Mouse (Mus musculus): ENCODE results near the gene Ap2a1. TPM values are rescaled to one million over a fixed set of nuclear protein-coding genes. Genes with fewer than 3 reads are reported as not detected.

The Ap2a1 gene
- total RNA-seq, 1 experiment from 2014 or later, result 115 TPM

Other genes with a start within 250 kb of the Ap2a1 start
- gene Izumo2, start 220.8 kb downstream of the Ap2a1 start, total RNA-seq (2021), result not detected in 2 replicates
- gene Vrk3, start 181.1 kb downstream of the Ap2a1 start, total RNA-seq (2021), result 58.7 and 59.3 TPM in 2 replicates
- 0.71 and 0.88 TPM in 2 replicates for gene Zfp473, start 178.4 kb downstream of the Ap2a1 start, total RNA-seq (2021)
- gene Nup62, start 113.4 kb downstream of the Ap2a1 start, total RNA-seq (2021), result 40.5 and 44.4 TPM in 2 replicates
- 2.8 and 3.4 TPM in 2 replicates for gene Il4i1, start 113.1 kb downstream of the Ap2a1 start, total RNA-seq (2021)
- gene Atf5, start 112.8 kb downstream of the Ap2a1 start, total RNA-seq (2021), result 108 and 165 TPM in 2 replicates
- gene Akt1s1, start 80.5 kb downstream of the Ap2a1 start, total RNA-seq (2021), result 116 and 138 TPM in 2 replicates
- gene Tbc1d17, start 80.4 kb downstream of the Ap2a1 start, total RNA-seq (2021), result 62.1 and 88.5 TPM in 2 replicates
- gene Pnkp, start 72.4 kb downstream of the Ap2a1 start, total RNA-seq (2021), result 53.2 and 55.8 TPM in 2 replicates
- gene Ptov1, start 59.7 kb downstream of the Ap2a1 start, total RNA-seq (2021), result 309 and 326 TPM in 2 replicates
- gene Med25, start 36.8 kb downstream of the Ap2a1 start, total RNA-seq (2021), result 93.7 and 103 TPM in 2 replicates
- 37.4 and 37.8 TPM in 2 replicates for gene Fuz, start 33.4 kb downstream of the Ap2a1 start, total RNA-seq (2021)
- gene Tsks, start 13.7 kb upstream of the Ap2a1 start, total RNA-seq (2021), result not detected in 2 replicates
- gene Cpt1c, start 45.4 kb upstream of the Ap2a1 start, total RNA-seq (2021), result 13.3 and 16.5 TPM in 2 replicates
- 177 and 221 TPM in 2 replicates for gene Prmt1, start 57.1 kb upstream of the Ap2a1 start, total RNA-seq (2021)
- gene Irf3, start 68.2 kb upstream of the Ap2a1 start, total RNA-seq (2021), result 138 and 151 TPM in 2 replicates
- 18.7 and 24.4 TPM in 2 replicates for gene Bcl2l12, start 69.2 kb upstream of the Ap2a1 start, total RNA-seq (2021)
- 86.4 and 99.4 TPM in 2 replicates for gene Scaf1, start 86.9 kb upstream of the Ap2a1 start, total RNA-seq (2021)
- 94.0 and 102 TPM in 2 replicates for gene Rras, start 88.5 kb upstream of the Ap2a1 start, total RNA-seq (2021)
- gene Prr12, start 123.4 kb upstream of the Ap2a1 start, total RNA-seq (2021), result 71.1 and 78.5 TPM in 2 replicates
- gene Nosip, start 132.9 kb upstream of the Ap2a1 start, total RNA-seq (2021), result 46.5 and 67.2 TPM in 2 replicates
- gene Prrg2, start 133.2 kb upstream of the Ap2a1 start, total RNA-seq (2021), result 19.2 and 21.4 TPM in 2 replicates
- 27.7 and 33.5 TPM in 2 replicates for gene Rcn3, start 162.7 kb upstream of the Ap2a1 start, total RNA-seq (2021)
- 88.4 and 96.1 TPM in 2 replicates for gene Fcgrt, start 174.4 kb upstream of the Ap2a1 start, total RNA-seq (2021)
- gene Rps11, start 194.9 kb upstream of the Ap2a1 start, total RNA-seq (2021), result 1,211 and 1,259 TPM in 2 replicates
- gene Rpl13a, start 199.3 kb upstream of the Ap2a1 start, total RNA-seq (2021), result 1,469 and 1,540 TPM in 2 replicates
- not detected in 2 replicates for gene Gm45713, start 206.7 kb upstream of the Ap2a1 start, total RNA-seq (2021)
- gene Flt3l, start 206.9 kb upstream of the Ap2a1 start, total RNA-seq (2021), result 29.1 and 32.1 TPM in 2 replicates
- 61.7 and 74.3 TPM in 2 replicates for gene Pih1d1, start 224.8 kb upstream of the Ap2a1 start, total RNA-seq (2021)
- gene Aldh16a1, start 225.1 kb upstream of the Ap2a1 start, total RNA-seq (2021), result 79.2 and 106 TPM in 2 replicates
- gene Slc17a7, start 234.5 kb upstream of the Ap2a1 start, total RNA-seq (2021), result 0.15 and 0.33 TPM in 2 replicates

Data from adrenal gland, postnatal 25 days (tissue).